Mouse (Mus musculus): Measurements from ENCODE around the gene Syk.

GRCm38 (mm10) chr13:52535542-52535941 is 47.4 kb upstream of the Syk start:
- peak; percentile 83 for TF ChIP-seq CTCF (IDR thresholded peaks at IDR 0.05)
- TF ChIP-seq EP300 (IDR thresholded peaks at IDR 0.05): no peak
